Mouse (Mus musculus): ENCODE measurements at regions not wholly inside any gene's neighbourhood (a gene's known extent, or its start where the extent isn't known, plus 50 kb on each side); places are given as distances from the start of the nearest gene placed in this dataset.
A peak's percentile ranks its signal among the peaks of the same experiment; 100 is the strongest.

- no peak for ATAC-seq
- no peak overlapping the region for H3K4me3 ChIP-seq (replicated peaks; ENCODE audit: low read length)
- no peaks in the 10 kb centered on the region for H3K9me3 ChIP-seq (ENCODE audit: control insufficient read depth, low read length)
- no peak overlapping the region for H3K9ac ChIP-seq (replicated peaks; ENCODE audit: low read depth, low read length)
- 67% methylated on average over 14 of the region's 14 CpGs for WGBS
- H3K4me1 ChIP-seq (replicated peaks; ENCODE audit: control insufficient read depth, insufficient read depth, low read length), result no peaks in the 10 kb centered on the region
- no peaks in the 10 kb centered on the region for H3K36me3 ChIP-seq (ENCODE audit: control insufficient read depth, insufficient read depth)
- no peaks in the 10 kb centered on the region for H3K27me3 ChIP-seq (replicated peaks; ENCODE audit: control insufficient read depth, insufficient read depth, low read length)
- H3K27ac ChIP-seq (ENCODE audit: low read length), result no peak overlapping the region
- H3K4me2 ChIP-seq (ENCODE audit: low read length), result no peak overlapping the region
Observed at GRCm38 (mm10) chr5:144621967-144622366, 76.3 kb downstream of the Nptx2 start.

- Histone ChIP-seq H3K9ac (replicated peaks; ENCODE audit: low read depth, low read length) (no peak overlapping the region), H3K4me3 (replicated peaks; ENCODE audit: low read length) (no peak overlapping the region), H3K27ac (ENCODE audit: low read length) (no peak overlapping the region), H3K9me3 (ENCODE audit: control insufficient read depth, low read length) (no peaks in the 10 kb centered on the region), H3K36me3 (ENCODE audit: control insufficient read depth, insufficient read depth) (no peaks in the 10 kb centered on the region), H3K4me2 (ENCODE audit: low read length) (no peak overlapping the region), H3K4me1 (replicated peaks; ENCODE audit: control insufficient read depth, insufficient read depth, low read length) (no peaks in the 10 kb centered on the region), H3K27me3 (replicated peaks; ENCODE audit: control insufficient read depth, insufficient read depth, low read length) (no peaks in the 10 kb centered on the region)
- no peak for ATAC-seq
- WGBS, result 60% methylated on average over 10 of the region's 10 CpGs
Observed at GRCm38 (mm10) chr5:144623358-144623757, 77.7 kb downstream of the Nptx2 start.

- no peak overlapping the region for H3K27ac ChIP-seq (ENCODE audit: low read length)
Observed at GRCm38 (mm10) chr5:144632295-144632694, 86.6 kb downstream of the Nptx2 start.

GRCm38 (mm10) chr5:144638631-144639030 lies 92.9 kb downstream of the Nptx2 start:
- Histone ChIP-seq H3K4me2 (ENCODE audit: low read length) (no peak overlapping the region), H3K27me3 (replicated peaks; ENCODE audit: control insufficient read depth, insufficient read depth, low read length) (no peaks in the 10 kb centered on the region), H3K4me1 (replicated peaks; ENCODE audit: control insufficient read depth, insufficient read depth, low read length) (peaks cover 14% of the 10 kb centered on the region), H3K9ac (replicated peaks; ENCODE audit: low read depth, low read length) (no peak overlapping the region), H3K27ac (ENCODE audit: low read length) (no peak overlapping the region), H3K4me3 (replicated peaks; ENCODE audit: low read length) (no peak overlapping the region), H3K36me3 (ENCODE audit: control insufficient read depth, insufficient read depth) (no peaks in the 10 kb centered on the region), H3K9me3 (ENCODE audit: control insufficient read depth, low read length) (no peaks in the 10 kb centered on the region)
- no peak for ATAC-seq
- WGBS, result 60% methylated on average over 3 of the region's 3 CpGs

More at GRCm38 (mm10) chr5:144632295-144632694, 86.6 kb downstream of the Nptx2 start:
- no peak overlapping the region for H3K4me3 ChIP-seq (replicated peaks; ENCODE audit: low read length)
- 0 out of 2 replicates have a peak, but pooled peaks cover 4% of the 10 kb centered on the region for H3K4me1 ChIP-seq (replicated peaks; ENCODE audit: control insufficient read depth, insufficient read depth, low read length)
- H3K9ac ChIP-seq (replicated peaks; ENCODE audit: low read depth, low read length), result no peak overlapping the region
- WGBS, result 93% methylated on average over 6 of the region's 6 CpGs
- H3K27me3 ChIP-seq (replicated peaks; ENCODE audit: control insufficient read depth, insufficient read depth, low read length), result no peaks in the 10 kb centered on the region
- ATAC-seq, result no peak
- no peak overlapping the region for H3K4me2 ChIP-seq (ENCODE audit: low read length)
- no peaks in the 10 kb centered on the region for H3K9me3 ChIP-seq (ENCODE audit: control insufficient read depth, low read length)
- no peaks in the 10 kb centered on the region for H3K36me3 ChIP-seq (ENCODE audit: control insufficient read depth, insufficient read depth)

GRCm38 (mm10) chr5:144639639-144640038 lies 93.9 kb downstream of the Nptx2 start:
- Histone ChIP-seq H3K36me3 (ENCODE audit: control insufficient read depth, insufficient read depth) (no peaks in the 10 kb centered on the region), H3K4me2 (ENCODE audit: low read length) (no peak overlapping the region), H3K9me3 (ENCODE audit: control insufficient read depth, low read length) (no peaks in the 10 kb centered on the region), H3K4me1 (replicated peaks; ENCODE audit: control insufficient read depth, insufficient read depth, low read length) (peaks cover 14% of the 10 kb centered on the region), H3K4me3 (replicated peaks; ENCODE audit: low read length) (no peak overlapping the region), H3K9ac (replicated peaks; ENCODE audit: low read depth, low read length) (no peak overlapping the region), H3K27me3 (replicated peaks; ENCODE audit: control insufficient read depth, insufficient read depth, low read length) (no peaks in the 10 kb centered on the region), H3K27ac (ENCODE audit: low read length) (no peak overlapping the region)
- 96% methylated on average over 5 of the region's 5 CpGs for WGBS
- ATAC-seq, result no peak

- Histone ChIP-seq H3K4me1 (replicated peaks; ENCODE audit: control insufficient read depth, insufficient read depth, low read length) (peaks cover 15% of the 10 kb centered on the region), H3K27me3 (replicated peaks; ENCODE audit: control insufficient read depth, insufficient read depth, low read length) (no peaks in the 10 kb centered on the region)
- 48% methylated on average over 8 of the region's 8 CpGs for WGBS
Observed at GRCm38 (mm10) chr5:144642766-144643165, 97.1 kb downstream of the Nptx2 start.

GRCm38 (mm10) chr5:144643438-144643837 lies 97.7 kb downstream of the Nptx2 start:
- Histone ChIP-seq H3K27ac (ENCODE audit: low read length) (no peak overlapping the region), H3K27me3 (replicated peaks; ENCODE audit: control insufficient read depth, insufficient read depth, low read length) (no peaks in the 10 kb centered on the region), H3K4me3 (replicated peaks; ENCODE audit: low read length) (no peak overlapping the region), H3K9ac (replicated peaks; ENCODE audit: low read depth, low read length) (no peak overlapping the region), H3K9me3 (ENCODE audit: control insufficient read depth, low read length) (no peaks in the 10 kb centered on the region), H3K36me3 (ENCODE audit: control insufficient read depth, insufficient read depth) (no peaks in the 10 kb centered on the region), H3K4me1 (replicated peaks; ENCODE audit: control insufficient read depth, insufficient read depth, low read length) (peaks cover 15% of the 10 kb centered on the region), H3K4me2 (ENCODE audit: low read length) (no peak overlapping the region)
- 47% methylated on average over 2 of the region's 2 CpGs for WGBS
- ATAC-seq, result no peak

More at GRCm38 (mm10) chr5:144642766-144643165, 97.1 kb downstream of the Nptx2 start:
- no peak overlapping the region for H3K9ac ChIP-seq (replicated peaks; ENCODE audit: low read depth, low read length)
- no peak for ATAC-seq
- no peaks in the 10 kb centered on the region for H3K36me3 ChIP-seq (ENCODE audit: control insufficient read depth, insufficient read depth)
- H3K4me3 ChIP-seq (replicated peaks; ENCODE audit: low read length), result no peak overlapping the region
- H3K4me2 ChIP-seq (ENCODE audit: low read length), result no peak overlapping the region
- no peak overlapping the region for H3K27ac ChIP-seq (ENCODE audit: low read length)
- H3K9me3 ChIP-seq (ENCODE audit: control insufficient read depth, low read length), result no peaks in the 10 kb centered on the region

- ATAC-seq, result peak; percentile 40; the same call in 1 of the 2 replicates
- Histone ChIP-seq H3K4me2 (ENCODE audit: low read length) (no peak overlapping the region), H3K4me1 (replicated peaks; ENCODE audit: control insufficient read depth, insufficient read depth, low read length) (peaks cover 15% of the 10 kb centered on the region), H3K27me3 (replicated peaks; ENCODE audit: control insufficient read depth, insufficient read depth, low read length) (no peaks in the 10 kb centered on the region), H3K27ac (ENCODE audit: low read length) (no peak overlapping the region), H3K9me3 (ENCODE audit: control insufficient read depth, low read length) (no peaks in the 10 kb centered on the region), H3K36me3 (ENCODE audit: control insufficient read depth, insufficient read depth) (no peaks in the 10 kb centered on the region), H3K4me3 (replicated peaks; ENCODE audit: low read length) (no peak overlapping the region), H3K9ac (replicated peaks; ENCODE audit: low read depth, low read length) (no peak overlapping the region)
- WGBS, result 2% methylated on average over 3 of the region's 3 CpGs
Observed at GRCm38 (mm10) chr5:144645367-144645766, 99.7 kb downstream of the Nptx2 start.

- no peak overlapping the region for H3K9ac ChIP-seq (replicated peaks; ENCODE audit: low read depth, low read length)
- no peaks in the 10 kb centered on the region for H3K9me3 ChIP-seq (ENCODE audit: control insufficient read depth, low read length)
- H3K27ac ChIP-seq (ENCODE audit: low read length), result no peak overlapping the region
- no peak for ATAC-seq
- H3K4me3 ChIP-seq (replicated peaks; ENCODE audit: low read length), result no peak overlapping the region
- WGBS, result 81% methylated on average over 12 of the region's 12 CpGs
- no peaks in the 10 kb centered on the region for H3K27me3 ChIP-seq (replicated peaks; ENCODE audit: control insufficient read depth, insufficient read depth, low read length)
- peaks cover 15% of the 10 kb centered on the region for H3K4me1 ChIP-seq (replicated peaks; ENCODE audit: control insufficient read depth, insufficient read depth, low read length)
- H3K36me3 ChIP-seq (ENCODE audit: control insufficient read depth, insufficient read depth), result no peaks in the 10 kb centered on the region
- H3K4me2 ChIP-seq (ENCODE audit: low read length), result no peak overlapping the region
Observed at GRCm38 (mm10) chr5:144647311-144648104, 101.8 kb downstream of the Nptx2 start.

Measured in forebrain, embryonic 16.5 days (tissue).